Mouse (Mus musculus) erythroblast, embryonic 14.5 days (primary cell): Measurements from ENCODE around the gene Dirc2.

Experiments
- GATA1 ChIP-seq: IDR thresholded peaks from 2 replicates; pipeline ENCODE4 v1.6.1; 2012; ENCODE audit warnings: low read length, inconsistent platforms, mixed read lengths
- TAL1 ChIP-seq: IDR thresholded peaks from 3 replicates; pipeline ENCODE4 v1.6.1; 2012; ENCODE audit warnings: low read length, inconsistent platforms, mixed read lengths

GRCm38 (mm10) chr16:35753926-35754325 lies 15.2 kb downstream of the Dirc2 start:
- TF ChIP-seq GATA1 (no peak), TAL1 (no peak)
